Mouse (Mus musculus) hindbrain, embryonic 10.5 days (tissue): ENCODE data around the gene Susd1. TPM values are rescaled to one million over a fixed set of nuclear protein-coding genes. Genes with fewer than 3 reads are reported as not detected.
A peak's percentile ranks its signal among the peaks of the same experiment; 100 is the strongest.

Experiments
- DNase-seq: peaks from one replicate; pipeline ENCODE4 v3.0.0-alpha.2; 2017; ENCODE audit warnings: low spot score
- H3K27ac ChIP-seq: fragments of 300-500 bp; sonication (generic); 2 replicates; pipeline ENCODE4 v1.5.1; 2016; ENCODE audit warnings: mild to moderate bottlenecking, moderate library complexity
- H3K27me3 ChIP-seq: fragments of 300-500 bp; sonication (generic); 2 replicates; pipeline ENCODE4 v1.6.1; 2016; ENCODE audit warnings: mild to moderate bottlenecking; ENCODE audit not compliant: poor library complexity, insufficient read depth, severe bottlenecking
- H3K36me3 ChIP-seq: fragments of 300-500 bp; sonication (generic); 2 replicates; pipeline ENCODE4 v1.6.1; 2016; ENCODE audit warnings: mild to moderate bottlenecking, moderate library complexity
- H3K4me1 ChIP-seq: fragments of 300-500 bp; sonication (generic); replicated peaks from 2 replicates; pipeline ENCODE4 v1.6.1; 2016; ENCODE audit warnings: mild to moderate bottlenecking
- H3K4me3 ChIP-seq: fragments of 300-500 bp; sonication (generic); 2 replicates; pipeline ENCODE4 v1.5.1; 2016; ENCODE audit warnings: mild to moderate bottlenecking, moderate library complexity
- H3K9me3 ChIP-seq: fragments of 300-500 bp; sonication (generic); 2 replicates; pipeline ENCODE4 v1.6.1; 2016; ENCODE audit warnings: mild to moderate bottlenecking, moderate library complexity
- WGBS: fragments of 180-500 bp; shearing (Covaris S2); methylation state at CpG from one replicate; pipeline ENCODE4 v1.1.7; 2016; 5-methylcytosine and 5-hydroxymethylcytosine counted together
- polyA plus RNA-seq: library from polyadenylated mRNA; unstranded; fragments of >200 nt; fragmentation: Nextera tagmentation; extraction: Ambion mirVana; gene quantifications from 2 replicates; pipeline ENCODE4 v1.2.1, GENCODE M21; 2016

Susd1 gene
- polyA plus RNA-seq, 1 experiment from 2014 or later, result 2.0 TPM

GRCm38 (mm10) chr4:59450234-59450854, 11.9 kb upstream of the Susd1 start:
- H3K4me1 ChIP-seq, result peaks cover 5% of the 10 kb centered on the region
- H3K9me3 ChIP-seq, result no peaks in the 10 kb centered on the region
- DNase-seq, result no peak
- no peaks in the 10 kb centered on the region for H3K36me3 ChIP-seq
- H3K27me3 ChIP-seq, result no peaks in the 10 kb centered on the region
- no peak overlapping the region for H3K27ac ChIP-seq
- WGBS, result 83% methylated on average over 6 of the region's 6 CpGs
- H3K4me3 ChIP-seq, result no peak overlapping the region

- 59% methylated on average over 1 of the region's 1 CpGs for WGBS
Measured at GRCm38 (mm10) chr4:59447296-59447695, 8.9 kb upstream of the Susd1 start.

GRCm38 (mm10) chr4:59445516-59445915, 7.1 kb upstream of the Susd1 start:
- no peaks in the 10 kb centered on the region for H3K9me3 ChIP-seq
- H3K27me3 ChIP-seq, result peaks cover 5% of the 10 kb centered on the region; the same call in 1 of the 2 replicates
- H3K4me3 ChIP-seq, result no peak overlapping the region
- H3K4me1 ChIP-seq, result peaks cover 5% of the 10 kb centered on the region
- WGBS, result 72% methylated on average over 6 of the region's 6 CpGs
- no peak for DNase-seq
- H3K27ac ChIP-seq, result no peak overlapping the region
- H3K36me3 ChIP-seq, result no peaks in the 10 kb centered on the region

More at GRCm38 (mm10) chr4:59447296-59447695, 8.9 kb upstream of the Susd1 start:
- DNase-seq, result no peak
- H3K9me3 ChIP-seq, result no peaks in the 10 kb centered on the region
- H3K4me3 ChIP-seq, result no peak overlapping the region
- H3K4me1 ChIP-seq, result peaks cover 5% of the 10 kb centered on the region
- no peaks in the 10 kb centered on the region for H3K27me3 ChIP-seq
- H3K36me3 ChIP-seq, result no peaks in the 10 kb centered on the region
- H3K27ac ChIP-seq, result no peak overlapping the region

- Histone ChIP-seq H3K9me3 (no peaks in the 10 kb centered on the region), H3K27ac (no peak overlapping the region), H3K27me3 (peaks cover 10% of the 10 kb centered on the region), H3K36me3 (no peaks in the 10 kb centered on the region), H3K4me3 (no peak overlapping the region), H3K4me1 (peaks cover 7% of the 10 kb centered on the region)
- no peak for DNase-seq
- 80% methylated on average over 3 of the region's 3 CpGs for WGBS
Measured at GRCm38 (mm10) chr4:59444994-59445393, 6.6 kb upstream of the Susd1 start.

GRCm38 (mm10) chr4:59444085-59444484, 5.7 kb upstream of the Susd1 start:
- Histone ChIP-seq H3K36me3 (no peaks in the 10 kb centered on the region), H3K9me3 (no peaks in the 10 kb centered on the region), H3K27me3 (peaks cover 19% of the 10 kb centered on the region), H3K4me3 (no peak overlapping the region), H3K4me1 (peaks cover 7% of the 10 kb centered on the region), H3K27ac (no peak overlapping the region)
- WGBS, result 80% methylated on average over 4 of the region's 4 CpGs
- DNase-seq, result no peak

GRCm38 (mm10) chr4:59441265-59441664, 2.8 kb upstream of the Susd1 start:
- WGBS, result 94% methylated on average over 1 of the region's 1 CpGs

GRCm38 (mm10) chr4:59439960-59440359, 1.5 kb upstream of the Susd1 start:
- DNase-seq, result no peak
- Histone ChIP-seq H3K27ac (no peak overlapping the region), H3K27me3 (peaks cover 51% of the 10 kb centered on the region), H3K4me1 (peaks cover 14% of the 10 kb centered on the region), H3K9me3 (0 out of 2 replicates have a peak, but pooled peaks cover 4% of the 10 kb centered on the region), H3K4me3 (no peak overlapping the region), H3K36me3 (no peaks in the 10 kb centered on the region)
- WGBS, result 25% methylated on average over 2 of the region's 2 CpGs

More at GRCm38 (mm10) chr4:59441265-59441664, 2.8 kb upstream of the Susd1 start:
- DNase-seq, result no peak
- Histone ChIP-seq H3K9me3 (0 out of 2 replicates have a peak, but pooled peaks cover under 1% of the 10 kb centered on the region), H3K4me3 (no peak overlapping the region), H3K4me1 (peaks cover 14% of the 10 kb centered on the region), H3K36me3 (no peaks in the 10 kb centered on the region), H3K27ac (no peak overlapping the region), H3K27me3 (peaks cover 46% of the 10 kb centered on the region)

- Histone ChIP-seq H3K9me3 (0 out of 2 replicates have a peak, but pooled peaks cover 4% of the 10 kb centered on the region), H3K4me3 (peak overlapping the region; percentile 72), H3K27me3 (peaks cover 51% of the 10 kb centered on the region), H3K4me1 (peaks cover 14% of the 10 kb centered on the region), H3K36me3 (no peaks in the 10 kb centered on the region), H3K27ac (0 out of 2 replicates have a peak overlapping the region, but pooled peaks have one; percentile 29)
- no peak for DNase-seq
- WGBS, result 31% methylated on average over 5 of the region's 5 CpGs
Measured at GRCm38 (mm10) chr4:59439041-59439440, 608 bp upstream of the Susd1 start.

GRCm38 (mm10) chr4:59435951-59436350, 2.5 kb downstream of the Susd1 start:
- DNase-seq, result no peak
- 88% methylated on average over 4 of the region's 4 CpGs for WGBS
- no peak overlapping the region for H3K27ac ChIP-seq
- H3K4me3 ChIP-seq, result no peak overlapping the region
- H3K36me3 ChIP-seq, result no peaks in the 10 kb centered on the region
- H3K27me3 ChIP-seq, result peaks cover 49% of the 10 kb centered on the region
- H3K9me3 ChIP-seq, result 0 out of 2 replicates have a peak, but pooled peaks cover 4% of the 10 kb centered on the region
- peaks cover 14% of the 10 kb centered on the region for H3K4me1 ChIP-seq

- Histone ChIP-seq H3K27me3 (peaks cover 31% of the 10 kb centered on the region), H3K4me1 (peaks cover 12% of the 10 kb centered on the region), H3K4me3 (no peak overlapping the region), H3K27ac (no peak overlapping the region), H3K9me3 (0 out of 2 replicates have a peak, but pooled peaks cover 4% of the 10 kb centered on the region), H3K36me3 (no peaks in the 10 kb centered on the region)
- no peak for DNase-seq
- WGBS, result 61% methylated on average over 3 of the region's 3 CpGs
Measured at GRCm38 (mm10) chr4:59434039-59434438, 4.4 kb downstream of the Susd1 start.

GRCm38 (mm10) chr4:59429128-59429527, 9.3 kb downstream of the Susd1 start:
- no peaks in the 10 kb centered on the region for H3K27me3 ChIP-seq
- H3K4me1 ChIP-seq, result no peaks in the 10 kb centered on the region
- H3K9me3 ChIP-seq, result no peaks in the 10 kb centered on the region
- no peak for DNase-seq
- no peak overlapping the region for H3K27ac ChIP-seq
- no peaks in the 10 kb centered on the region for H3K36me3 ChIP-seq
- no peak overlapping the region for H3K4me3 ChIP-seq
- 92% methylated on average over 6 of the region's 6 CpGs for WGBS

GRCm38 (mm10) chr4:59426429-59426828, 12.0 kb downstream of the Susd1 start:
- no peak overlapping the region for H3K27ac ChIP-seq
- H3K27me3 ChIP-seq, result no peaks in the 10 kb centered on the region
- no peak overlapping the region for H3K4me3 ChIP-seq
- DNase-seq, result no peak
- peaks cover 15% of the 10 kb centered on the region for H3K4me1 ChIP-seq
- H3K36me3 ChIP-seq, result no peaks in the 10 kb centered on the region
- no peaks in the 10 kb centered on the region for H3K9me3 ChIP-seq
- WGBS, result 85% methylated on average over 5 of the region's 5 CpGs

- Histone ChIP-seq H3K9me3 (no peaks in the 10 kb centered on the region), H3K4me3 (no peak overlapping the region), H3K27ac (peak overlapping the region; percentile 67; the same call in 1 of the 2 replicates), H3K36me3 (no peaks in the 10 kb centered on the region), H3K27me3 (no peaks in the 10 kb centered on the region), H3K4me1 (peaks cover 21% of the 10 kb centered on the region)
- no peak for DNase-seq
Measured at GRCm38 (mm10) chr4:59422808-59423207, 15.6 kb downstream of the Susd1 start.
